Mouse (Mus musculus): ENCODE measurements around the gene Klf2. TPM values are rescaled to one million over a fixed set of nuclear protein-coding genes. Genes with fewer than 3 reads are reported as not detected.

Klf2 gene
- total and polyA plus RNA-seq, 3 experiments = 0.11 to 1.1 TPM; not detected in 1

DNA sequence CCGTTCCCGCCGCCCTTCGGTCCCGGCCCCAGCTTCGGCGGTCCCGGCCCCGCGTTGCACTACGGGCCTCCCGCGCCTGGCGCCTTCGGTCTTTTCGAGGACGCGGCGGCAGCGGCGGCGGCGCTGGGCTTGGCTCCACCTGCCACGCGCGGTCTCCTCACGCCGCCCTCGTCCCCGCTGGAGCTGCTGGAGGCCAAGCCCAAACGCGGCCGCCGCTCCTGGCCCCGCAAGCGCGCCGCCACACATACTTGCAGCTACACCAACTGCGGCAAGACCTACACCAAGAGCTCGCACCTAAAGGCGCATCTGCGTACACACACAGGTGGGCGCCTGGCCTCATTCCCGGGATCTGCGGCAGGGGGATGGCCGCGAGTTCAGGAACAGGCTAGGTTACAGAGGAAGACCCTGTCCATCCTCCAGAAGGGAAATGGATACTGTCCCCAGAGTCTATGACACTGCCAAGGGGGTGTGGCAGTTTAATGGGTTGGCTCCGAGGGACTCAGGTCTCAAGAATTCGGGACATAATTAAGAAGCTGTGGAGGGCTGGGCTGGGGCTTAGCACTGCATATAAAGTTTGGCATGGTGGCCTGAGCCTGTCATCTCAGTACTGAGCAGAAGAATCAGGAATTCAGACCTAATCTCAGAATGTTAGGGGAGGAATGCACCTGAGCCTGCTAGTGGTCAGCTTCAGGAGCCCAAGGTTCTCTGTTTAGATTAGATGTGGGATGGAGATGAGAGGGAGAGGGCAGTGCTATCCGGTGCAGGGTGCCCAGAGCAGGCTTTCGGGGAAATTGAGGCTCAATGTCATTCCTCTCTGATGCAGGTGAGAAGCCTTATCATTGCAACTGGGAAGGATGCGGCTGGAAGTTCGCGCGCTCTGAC, 1.3 kb downstream of the Klf2 start:
- ATAC-seq (ENCODE audit: extremely low read depth, insufficient number of reproducible peaks, low FRiP score, poor library complexity, severe bottlenecking) (no peak), DNase-seq (ENCODE audit: low spot score) (no peak)
- H3K27me3 ChIP-seq (ENCODE audit: insufficient read depth, low read length) = peaks cover 30% of the 10 kb centered on the region
- H3K36me3 ChIP-seq (replicated peaks) = no peaks in the 10 kb centered on the region
- H3K9me3 ChIP-seq (replicated peaks) = peaks cover 22% of the 10 kb centered on the region
- no peak overlapping the region; the same call in 1 of the 2 replicates for H3K4me3 ChIP-seq (ENCODE audit: low read depth, low read length)
- H3K4me1 ChIP-seq (ENCODE audit: insufficient read depth, low read depth, low read length) = peaks cover 29% of the 10 kb centered on the region
- no peak for TF ChIP-seq POLR2AphosphoS5 (IDR thresholded peaks at IDR 0.05; ENCODE audit: insufficient replicate concordance, low read depth, low read length)

DNA sequence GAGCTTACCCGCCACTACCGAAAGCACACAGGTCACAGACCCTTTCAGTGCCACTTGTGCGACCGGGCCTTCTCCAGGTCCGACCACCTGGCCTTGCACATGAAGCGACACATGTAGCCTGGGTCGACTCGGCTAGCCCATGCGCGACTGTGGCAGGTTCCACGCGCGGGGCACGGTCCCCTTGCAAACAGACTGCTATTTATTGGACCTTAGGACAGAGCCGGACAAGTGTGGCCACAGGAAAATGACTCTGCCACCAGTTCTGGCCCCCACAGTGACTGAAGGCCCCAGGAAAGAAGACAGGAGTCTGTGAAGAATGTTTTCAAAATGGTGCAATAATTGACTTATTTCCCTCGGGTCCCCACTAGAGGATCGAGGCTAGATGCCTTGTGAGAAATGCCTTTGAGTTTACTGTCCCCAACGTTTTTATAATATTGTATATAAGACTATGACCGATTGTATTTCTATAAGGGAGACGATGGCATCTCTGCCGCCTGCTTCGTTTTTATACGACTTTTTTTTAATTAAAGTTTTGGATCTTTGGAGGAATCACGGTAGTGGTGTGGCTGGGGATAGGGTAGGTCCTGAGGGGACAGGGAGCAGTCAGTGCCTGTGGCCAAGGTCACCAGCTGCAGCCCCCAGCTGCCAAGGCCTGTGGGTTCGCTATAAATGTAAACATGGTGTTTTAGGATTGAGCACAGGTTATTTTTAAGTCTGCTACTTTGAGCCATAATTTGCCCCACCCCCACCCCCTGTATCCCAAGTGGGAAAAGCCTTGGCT, 2.2 kb downstream of the Klf2 start:
- Histone ChIP-seq H3K36me3 (replicated peaks) (no peaks in the 10 kb centered on the region), H3K27me3 (ENCODE audit: insufficient read depth, low read length) (peaks cover 35% of the 10 kb centered on the region), H3K4me1 (ENCODE audit: insufficient read depth, low read depth, low read length) (peaks cover 29% of the 10 kb centered on the region), H3K9me3 (replicated peaks) (peaks cover 22% of the 10 kb centered on the region), H3K4me3 (ENCODE audit: low read depth, low read length) (no peak overlapping the region)
- ATAC-seq (ENCODE audit: extremely low read depth, insufficient number of reproducible peaks, low FRiP score, poor library complexity, severe bottlenecking) = no peak
- DNase-seq (ENCODE audit: low spot score) = no peak
- TF ChIP-seq POLR2AphosphoS5 (IDR thresholded peaks at IDR 0.05; ENCODE audit: insufficient replicate concordance, low read depth, low read length) (no peak), GATA2 (IDR thresholded peaks at IDR 0.05; ENCODE audit: borderline replicate concordance, low read depth, low read length) (no peak)

DNA sequence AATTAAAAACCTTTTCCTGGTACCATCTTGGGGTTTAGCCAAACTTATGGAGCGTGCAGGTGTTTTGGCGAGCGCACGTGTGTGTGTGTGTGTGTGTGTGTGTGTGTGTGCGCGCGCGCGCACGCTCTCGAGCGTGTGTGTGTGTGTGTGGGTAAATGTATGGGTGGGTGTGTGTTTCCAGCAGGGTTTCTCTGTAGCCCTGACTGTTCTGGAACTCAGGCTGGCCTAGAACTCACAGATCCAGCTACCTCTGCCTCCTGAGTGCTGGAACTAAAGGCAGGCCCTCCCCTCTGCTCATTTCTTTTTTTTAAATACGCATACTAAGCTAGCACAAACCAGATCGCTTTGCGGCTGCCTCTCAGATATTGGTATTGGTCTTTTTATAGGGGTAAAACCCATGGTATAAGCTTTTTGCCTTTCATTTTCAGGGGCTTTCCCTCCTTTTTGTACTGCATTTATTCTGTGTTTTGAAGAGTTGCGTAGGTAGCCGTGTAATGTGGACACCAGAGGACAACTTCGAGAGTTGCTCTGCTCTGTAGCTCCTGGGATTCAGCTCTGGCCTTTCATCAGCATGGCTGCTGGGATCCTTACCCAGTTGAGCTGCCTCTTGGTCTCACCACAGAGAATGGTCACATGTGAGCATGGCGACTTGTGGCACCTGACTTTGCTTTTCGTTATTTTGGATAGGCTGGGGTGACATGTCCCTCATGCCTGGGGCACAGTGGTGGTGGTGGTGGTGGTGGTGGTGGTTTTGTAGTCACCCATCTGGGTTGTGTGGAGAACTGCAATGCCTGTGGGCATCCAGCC, 3.0 kb downstream of the Klf2 start:
- Histone ChIP-seq H3K27me3 (ENCODE audit: insufficient read depth, low read length) (peaks cover 35% of the 10 kb centered on the region), H3K4me1 (ENCODE audit: insufficient read depth, low read depth, low read length) (peaks cover 29% of the 10 kb centered on the region), H3K36me3 (replicated peaks) (no peaks in the 10 kb centered on the region), H3K4me3 (ENCODE audit: low read depth, low read length) (no peak overlapping the region), H3K9me3 (replicated peaks) (peaks cover 22% of the 10 kb centered on the region)
- DNase-seq (ENCODE audit: low spot score) (no peak), ATAC-seq (ENCODE audit: extremely low read depth, insufficient number of reproducible peaks, low FRiP score, poor library complexity, severe bottlenecking) (no peak)
- no peak for TF ChIP-seq CTCF (IDR thresholded peaks at IDR 0.05; ENCODE audit: low read depth, low read length)

DNA sequence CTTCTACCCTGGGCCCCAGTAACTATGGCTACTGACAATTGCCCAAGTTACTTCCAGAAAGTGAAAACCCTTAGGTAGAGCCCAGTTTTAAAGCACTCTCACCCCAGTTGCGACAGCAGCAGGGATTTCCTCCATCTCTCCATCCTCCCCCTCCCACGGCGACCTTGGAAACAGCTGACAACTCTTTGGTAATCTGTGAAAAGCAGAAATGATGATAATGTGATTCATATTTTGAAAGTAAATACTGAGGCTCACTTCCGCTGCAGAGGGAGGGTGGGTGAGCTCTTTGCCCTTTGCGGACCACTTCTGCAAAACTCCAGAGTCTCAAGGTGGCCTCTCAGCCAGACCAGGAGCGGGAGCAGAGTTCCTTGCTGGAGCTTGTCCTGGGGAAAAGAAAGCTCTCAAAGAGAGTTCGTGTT, 3.6 kb downstream of the Klf2 start:
- ATAC-seq (ENCODE audit: extremely low read depth, insufficient number of reproducible peaks, low FRiP score, poor library complexity, severe bottlenecking) (no peak), DNase-seq (ENCODE audit: low spot score) (no peak)
- H3K36me3 ChIP-seq (replicated peaks) = no peaks in the 10 kb centered on the region
- peaks cover 22% of the 10 kb centered on the region for H3K9me3 ChIP-seq (replicated peaks)
- TF ChIP-seq POLR2AphosphoS5 (IDR thresholded peaks at IDR 0.05; ENCODE audit: insufficient replicate concordance, low read depth, low read length) (no peak), TAL1 (conservative IDR thresholded peaks at IDR 0.05; ENCODE audit: low read depth, low read length) (no peak), GATA1 (IDR thresholded peaks at IDR 0.05; ENCODE audit: borderline replicate concordance, low read length) (no peak), GATA2 (IDR thresholded peaks at IDR 0.05; ENCODE audit: borderline replicate concordance, low read depth, low read length) (no peak), CTCF (IDR thresholded peaks at IDR 0.05; ENCODE audit: low read depth, low read length) (no peak)
- H3K4me3 ChIP-seq (ENCODE audit: low read depth, low read length) = no peak overlapping the region
- H3K4me1 ChIP-seq (ENCODE audit: insufficient read depth, low read depth, low read length) = peaks cover 25% of the 10 kb centered on the region
- peaks cover 34% of the 10 kb centered on the region for H3K27me3 ChIP-seq (ENCODE audit: insufficient read depth, low read length)

DNA sequence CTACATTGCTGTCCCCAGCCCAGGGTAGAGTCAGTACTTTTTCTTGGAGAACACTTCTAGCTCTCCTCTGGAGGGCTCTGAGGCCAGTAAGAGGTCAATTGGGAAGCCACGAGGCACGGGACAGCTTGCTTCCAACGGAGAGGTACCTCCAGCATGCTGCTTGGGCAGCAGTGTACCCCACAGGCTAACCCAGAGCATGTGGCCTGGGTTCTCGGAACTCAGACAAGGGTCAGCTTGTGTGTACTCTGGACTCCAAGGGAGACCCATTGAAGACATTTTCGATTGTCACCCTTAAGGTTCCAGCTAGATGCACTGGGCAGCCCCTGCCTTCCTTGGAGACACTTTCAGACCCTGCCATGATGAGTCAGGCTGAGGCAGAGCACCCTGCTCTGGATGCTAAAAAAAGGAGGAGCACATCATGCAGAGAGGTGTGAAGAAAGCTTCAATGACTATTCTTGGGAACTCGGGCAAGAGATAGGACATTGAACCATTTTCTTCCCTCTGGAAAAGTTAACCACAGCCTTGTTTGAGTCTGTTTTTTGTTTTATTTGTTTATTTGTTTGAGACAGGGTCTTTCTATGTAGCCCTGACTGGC, 4.4 kb downstream of the Klf2 start:
- Histone ChIP-seq H3K36me3 (replicated peaks) (no peaks in the 10 kb centered on the region), H3K9me3 (replicated peaks) (peaks cover 22% of the 10 kb centered on the region), H3K4me3 (ENCODE audit: low read depth, low read length) (no peak overlapping the region), H3K27me3 (ENCODE audit: insufficient read depth, low read length) (peaks cover 34% of the 10 kb centered on the region), H3K4me1 (ENCODE audit: insufficient read depth, low read depth, low read length) (peaks cover 19% of the 10 kb centered on the region)
- no peak for TF ChIP-seq GATA2 (IDR thresholded peaks at IDR 0.05; ENCODE audit: borderline replicate concordance, low read depth, low read length)
- no peak for TF ChIP-seq TAL1 (conservative IDR thresholded peaks at IDR 0.05; ENCODE audit: low read depth, low read length)
- no peak for TF ChIP-seq POLR2AphosphoS5 (IDR thresholded peaks at IDR 0.05; ENCODE audit: insufficient replicate concordance, low read depth, low read length)
- TF ChIP-seq CTCF (IDR thresholded peaks at IDR 0.05; ENCODE audit: low read depth, low read length) = no peak
- no peak for TF ChIP-seq GATA1 (IDR thresholded peaks at IDR 0.05; ENCODE audit: borderline replicate concordance, low read length)
- DNase-seq (ENCODE audit: low spot score) (no peak), ATAC-seq (ENCODE audit: extremely low read depth, insufficient number of reproducible peaks, low FRiP score, poor library complexity, severe bottlenecking) (no peak)

Data from G1E (cell line).